Mouse (Mus musculus) midbrain, embryonic 13.5 days (tissue): Measurements from ENCODE around the gene Pias1. TPM values are rescaled to one million over a fixed set of nuclear protein-coding genes. Genes with fewer than 3 reads are reported as not detected.
A peak's percentile ranks its signal among the peaks of the same experiment; 100 is the strongest.

Source experiments
- ATAC-seq: fragments of 200-750 bp; cut with Nextera tagmentation; 2 replicates; pipeline ENCODE4 v1.8.0; 2017; ENCODE audit warnings: mild to moderate bottlenecking, moderate TSS enrichment, moderate library complexity
- H3K27ac ChIP-seq: fragments of 300-500 bp; sonication (generic); 2 replicates; pipeline ENCODE4 v1.5.1; 2015; ENCODE audit warnings: inconsistent platforms, mild to moderate bottlenecking, moderate library complexity
- H3K27me3 ChIP-seq: fragments of 300-500 bp; sonication (generic); 2 replicates; pipeline ENCODE4 v1.6.1; 2015; ENCODE audit warnings: mild to moderate bottlenecking, inconsistent platforms
- H3K36me3 ChIP-seq: fragments of 300-500 bp; sonication (generic); 2 replicates; pipeline ENCODE4 v1.6.1; 2015; ENCODE audit warnings: mild to moderate bottlenecking, inconsistent platforms
- H3K4me1 ChIP-seq: fragments of 300-500 bp; sonication (generic); replicated peaks from 2 replicates; pipeline ENCODE4 v1.6.1; 2015; ENCODE audit warnings: inconsistent platforms
- H3K4me2 ChIP-seq: fragments of 300-500 bp; sonication (generic); replicated peaks from 2 replicates; pipeline ENCODE4 v1.6.1; 2015; ENCODE audit warnings: moderate library complexity, mild to moderate bottlenecking, inconsistent platforms
- H3K4me3 ChIP-seq: fragments of 300-500 bp; sonication (generic); replicated peaks from 2 replicates; pipeline ENCODE4 v1.5.1; 2015; ENCODE audit warnings: mild to moderate bottlenecking, inconsistent platforms
- H3K9ac ChIP-seq: fragments of 300-500 bp; sonication (generic); replicated peaks from 2 replicates; pipeline ENCODE4 v1.6.1; 2015; ENCODE audit warnings: mild to moderate bottlenecking, inconsistent platforms
- H3K9me3 ChIP-seq: fragments of 300-500 bp; sonication (generic); 2 replicates; pipeline ENCODE4 v1.6.1; 2016; ENCODE audit warnings: mild to moderate bottlenecking, inconsistent platforms
- WGBS: fragments of 180-500 bp; shearing (Covaris S2); methylation state at CpG from one replicate; pipeline ENCODE4 v1.1.7; 2015; 5-methylcytosine and 5-hydroxymethylcytosine counted together
- polyA plus RNA-seq: library from polyadenylated mRNA; unstranded; fragments of >200 nt; fragmentation: Nextera tagmentation; extraction: Ambion mirVana; gene quantifications from 2 replicates; pipeline ENCODE4 v1.2.1, GENCODE M21; 2015

Pias1 gene
- 68.3 and 70.2 TPM in 2 replicates for polyA plus RNA-seq

DNA sequence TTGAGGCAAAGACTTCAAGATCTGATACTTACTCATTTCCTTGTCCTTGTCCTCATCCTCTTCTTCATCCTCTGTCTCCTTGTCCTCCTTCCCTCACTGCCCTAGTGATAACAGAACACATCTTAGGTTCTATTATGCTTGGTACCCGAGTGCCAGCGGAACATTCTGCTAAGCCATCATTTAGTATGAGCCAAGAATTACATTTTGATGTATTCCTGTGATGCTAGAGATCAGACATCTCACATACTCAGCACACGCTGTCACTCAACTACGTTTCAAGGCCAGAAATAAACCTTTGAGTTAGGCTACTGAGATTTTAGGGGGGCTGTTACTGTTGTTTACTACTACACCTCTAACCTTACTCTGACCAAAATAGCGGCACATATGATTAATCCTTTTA is at the start of gene Pias1:
TSS of gene Pias1 (minus strand) at position 101 of the 400 bp plus-strand sequence.
- Histone ChIP-seq H3K4me1 (no peaks in the 10 kb centered on the region), H3K4me3 (no peak within 1 kb of the TSS), H3K9me3 (no peaks in the 10 kb centered on the region), H3K36me3 (no peaks in the 10 kb centered on the region), H3K27me3 (no peaks in the 10 kb centered on the region), H3K4me2 (no peak within 1 kb of the TSS), H3K27ac (no peak within 1 kb of the TSS), H3K9ac (no peak within 1 kb of the TSS)
- no peak for ATAC-seq
- WGBS = 87% methylated on average over 5 of the region's 5 CpGs

DNA sequence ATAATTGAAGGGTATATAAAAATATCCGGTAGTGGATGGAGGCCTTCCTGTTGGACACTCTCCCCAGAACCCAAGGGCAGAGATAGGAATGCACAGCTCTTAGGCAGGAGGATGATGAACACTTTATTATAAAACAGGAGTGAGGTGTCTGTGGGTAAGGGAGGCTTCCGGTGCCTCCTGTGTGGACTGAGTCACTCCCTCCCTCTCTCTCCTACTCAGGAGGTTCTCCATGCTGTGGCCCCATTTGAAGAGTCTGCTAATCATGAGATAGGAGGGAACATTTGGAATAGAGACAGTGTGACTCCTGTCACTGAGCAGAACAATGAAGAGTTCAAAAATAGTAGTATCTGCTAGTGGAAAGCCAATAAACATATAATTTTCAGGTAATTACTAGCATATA is 47.7 kb upstream of the Pias1 start:
- Histone ChIP-seq H3K36me3 (no peaks in the 10 kb centered on the region), H3K4me1 (no peaks in the 10 kb centered on the region), H3K4me3 (no peak overlapping the region), H3K4me2 (no peak overlapping the region), H3K9ac (no peak overlapping the region), H3K27ac (no peak overlapping the region), H3K27me3 (no peaks in the 10 kb centered on the region), H3K9me3 (no peaks in the 10 kb centered on the region)
- no peak for ATAC-seq
- WGBS = 93% methylated on average over 2 of the region's 2 CpGs

DNA sequence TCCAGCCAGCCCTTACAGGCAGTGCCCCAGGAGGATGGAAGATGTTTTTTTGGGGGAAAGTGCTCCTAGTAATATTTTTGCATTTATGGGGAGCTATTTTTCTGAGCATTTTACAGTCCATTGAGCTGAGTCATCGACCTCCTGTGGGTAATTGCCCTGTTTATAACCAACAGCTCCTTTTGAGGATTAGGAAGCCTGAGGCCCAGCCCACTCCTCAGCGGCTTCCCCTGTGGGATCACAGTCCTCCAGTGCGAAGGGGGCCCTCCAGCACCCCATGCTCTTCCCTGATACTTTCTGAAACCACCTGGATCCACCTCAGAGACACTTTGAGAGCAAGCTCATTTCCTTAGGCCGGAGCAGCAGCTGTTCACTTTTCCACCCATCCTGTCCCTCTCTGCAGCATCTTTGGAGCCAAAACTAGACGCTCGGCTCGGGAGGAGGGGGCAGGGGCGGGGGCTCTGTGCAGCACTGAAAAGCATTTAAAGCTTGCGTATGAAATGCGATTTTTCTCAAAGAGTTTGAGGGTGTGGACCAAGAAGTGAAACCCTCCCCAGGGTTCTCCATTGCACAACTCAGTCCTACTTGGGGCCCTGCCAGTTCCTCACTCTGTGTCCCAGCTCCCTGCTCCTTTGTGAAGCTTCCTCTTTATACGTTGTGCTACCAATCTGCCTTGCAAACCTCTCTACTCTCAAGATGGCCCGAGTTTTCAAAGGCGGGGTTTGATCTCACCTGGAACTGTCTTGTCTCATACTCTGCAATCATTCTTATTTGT is 43.5 kb upstream of the Pias1 start:
- Histone ChIP-seq H3K27me3 (no peaks in the 10 kb centered on the region), H3K27ac (no peak overlapping the region), H3K9me3 (no peaks in the 10 kb centered on the region), H3K4me2 (no peak overlapping the region), H3K9ac (no peak overlapping the region), H3K4me3 (no peak overlapping the region), H3K36me3 (no peaks in the 10 kb centered on the region), H3K4me1 (no peaks in the 10 kb centered on the region)
- 65% methylated on average over 13 of the region's 13 CpGs for WGBS
- no peak for ATAC-seq

DNA sequence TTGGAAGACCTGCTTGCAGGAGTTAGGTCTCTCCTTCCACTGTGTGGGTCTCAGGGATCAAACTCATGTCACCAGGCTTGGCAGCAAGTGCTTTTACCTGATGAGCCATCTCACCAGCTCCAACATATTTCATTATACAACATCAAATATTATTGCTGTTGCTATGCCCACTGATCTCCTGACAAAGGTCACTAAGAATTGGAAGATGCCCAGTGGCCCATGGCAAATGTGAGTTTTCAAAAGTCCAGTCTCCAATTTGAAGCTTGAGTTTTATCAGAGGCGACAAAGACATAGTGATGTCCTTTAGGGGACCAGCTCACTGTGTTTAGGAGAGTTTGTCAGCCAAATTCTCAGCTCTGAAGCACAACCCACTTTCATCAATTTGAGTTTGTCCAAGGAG is 34.8 kb upstream of the Pias1 start:
- peaks cover 4% of the 10 kb centered on the region for H3K9me3 ChIP-seq
- H3K4me1 ChIP-seq = no peaks in the 10 kb centered on the region
- no peak for ATAC-seq
- WGBS = 96% methylated on average over 1 of the region's 1 CpGs
- H3K9ac ChIP-seq = no peak overlapping the region
- no peaks in the 10 kb centered on the region for H3K27me3 ChIP-seq
- H3K4me3 ChIP-seq = no peak overlapping the region
- no peak overlapping the region for H3K27ac ChIP-seq
- no peaks in the 10 kb centered on the region for H3K36me3 ChIP-seq
- H3K4me2 ChIP-seq = no peak overlapping the region

DNA sequence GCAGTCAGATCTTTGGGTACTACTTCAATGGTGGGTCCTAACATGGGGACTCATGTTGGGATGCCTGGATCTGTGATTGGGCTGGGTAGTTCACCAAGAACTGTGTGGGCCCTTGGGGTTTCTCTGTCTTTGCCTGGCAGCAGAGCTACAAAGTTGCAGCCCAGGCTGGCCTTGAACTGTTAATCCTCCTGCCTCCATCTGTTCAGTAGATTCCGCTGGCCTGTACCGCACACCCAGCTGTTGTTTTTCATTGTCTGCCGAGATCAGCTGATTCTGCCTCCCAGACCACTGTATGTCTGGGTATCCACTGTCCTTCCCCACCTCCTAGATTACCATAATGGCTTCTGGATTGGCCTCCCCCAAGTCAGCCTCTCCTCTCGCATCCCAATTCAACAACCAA is 19.6 kb upstream of the Pias1 start:
- Histone ChIP-seq H3K4me2 (no peak overlapping the region), H3K4me1 (no peaks in the 10 kb centered on the region), H3K9ac (no peak overlapping the region), H3K4me3 (no peak overlapping the region), H3K27ac (no peak overlapping the region), H3K36me3 (no peaks in the 10 kb centered on the region), H3K27me3 (no peaks in the 10 kb centered on the region), H3K9me3 (0 out of 2 replicates have a peak, but pooled peaks cover 4% of the 10 kb centered on the region)
- 90% methylated on average over 4 of the region's 4 CpGs for WGBS
- ATAC-seq = no peak

DNA sequence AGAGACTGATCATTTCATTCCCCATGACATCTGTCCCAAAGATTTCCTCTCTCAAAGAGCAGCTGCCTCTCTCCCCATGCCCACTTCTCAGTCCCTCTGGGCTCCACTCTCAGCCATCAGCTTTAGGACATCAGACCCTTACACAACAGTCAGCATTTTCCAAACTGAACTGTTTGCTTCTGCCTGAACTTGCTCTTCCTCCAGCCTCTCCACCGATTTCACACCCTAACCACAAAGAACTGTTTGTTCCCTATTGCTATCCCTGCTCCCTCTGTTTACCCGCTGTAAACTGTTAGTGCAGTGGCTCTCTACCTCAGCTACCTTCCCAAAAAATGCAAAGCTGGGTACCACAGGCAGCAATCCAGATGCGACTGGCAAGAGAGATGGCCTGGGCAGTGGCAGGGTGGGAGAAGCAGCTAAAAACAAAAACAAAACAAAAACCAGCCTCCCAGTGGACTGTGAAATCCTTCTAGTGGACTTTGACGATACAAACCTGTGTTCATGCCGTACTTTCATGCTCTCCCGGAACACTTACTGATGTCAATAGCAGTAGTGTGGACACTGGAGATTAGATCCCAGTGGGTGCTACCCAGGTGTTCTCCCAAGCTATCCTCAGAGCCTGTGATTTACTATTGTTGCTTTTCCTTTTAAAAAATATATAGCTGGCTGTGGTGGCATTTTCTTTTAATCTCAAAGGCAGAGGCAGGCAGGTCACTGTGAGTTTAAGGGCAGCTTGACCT is 18.5 kb upstream of the Pias1 start:
- 0 out of 2 replicates have a peak, but pooled peaks cover 4% of the 10 kb centered on the region for H3K9me3 ChIP-seq
- H3K27ac ChIP-seq = no peak overlapping the region
- H3K9ac ChIP-seq = no peak overlapping the region
- WGBS = 85% methylated on average over 6 of the region's 6 CpGs
- no peaks in the 10 kb centered on the region for H3K36me3 ChIP-seq
- ATAC-seq = no peak
- no peaks in the 10 kb centered on the region for H3K4me1 ChIP-seq
- no peak overlapping the region for H3K4me3 ChIP-seq
- H3K4me2 ChIP-seq = no peak overlapping the region
- H3K27me3 ChIP-seq = no peaks in the 10 kb centered on the region

DNA sequence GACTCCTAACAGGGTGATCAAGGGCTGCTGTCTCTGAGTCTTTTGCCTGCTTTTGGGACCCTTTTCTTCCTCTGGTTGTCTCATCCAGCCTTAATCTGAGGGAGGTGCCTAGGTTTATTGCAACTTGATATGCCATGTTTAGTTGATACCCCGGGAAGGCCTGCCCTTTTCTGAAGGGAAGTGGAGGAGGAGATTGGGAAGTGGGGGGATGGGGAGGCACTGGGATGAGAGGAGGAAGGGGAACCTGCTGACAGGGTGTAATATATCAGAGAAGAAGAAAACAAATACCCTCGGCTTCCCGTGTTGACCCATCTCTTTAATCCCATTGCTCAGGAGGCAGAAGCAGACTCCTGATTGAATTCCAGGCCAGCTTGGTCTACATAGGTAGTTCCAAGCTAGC is 10.8 kb upstream of the Pias1 start:
- Histone ChIP-seq H3K9ac (no peak overlapping the region), H3K4me2 (no peak overlapping the region), H3K36me3 (no peaks in the 10 kb centered on the region), H3K9me3 (no peaks in the 10 kb centered on the region), H3K27ac (no peak overlapping the region), H3K4me3 (no peak overlapping the region), H3K4me1 (no peaks in the 10 kb centered on the region), H3K27me3 (no peaks in the 10 kb centered on the region)
- WGBS = 67% methylated on average over 3 of the region's 3 CpGs
- no peak for ATAC-seq

DNA sequence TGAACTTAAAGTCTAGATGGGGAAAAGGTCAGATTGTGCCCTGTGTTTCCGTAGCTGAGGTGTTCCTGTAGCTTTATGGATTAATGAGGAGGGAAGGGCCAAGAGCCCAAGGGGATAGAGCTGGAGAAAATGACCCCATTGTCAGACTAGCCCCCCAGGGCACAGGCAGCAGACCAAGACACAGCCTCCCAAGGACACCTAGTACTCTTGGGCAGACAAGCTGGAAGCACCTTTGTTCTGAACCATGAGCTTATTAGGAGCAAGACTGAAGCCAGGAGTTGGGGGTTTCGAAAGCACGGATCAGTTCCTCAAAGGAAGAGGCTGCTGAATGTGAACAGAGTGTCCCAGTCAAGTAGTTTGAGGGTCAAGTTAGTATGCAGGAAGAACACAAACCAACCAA is 9.9 kb upstream of the Pias1 start:
- no peak overlapping the region for H3K4me2 ChIP-seq

DNA sequence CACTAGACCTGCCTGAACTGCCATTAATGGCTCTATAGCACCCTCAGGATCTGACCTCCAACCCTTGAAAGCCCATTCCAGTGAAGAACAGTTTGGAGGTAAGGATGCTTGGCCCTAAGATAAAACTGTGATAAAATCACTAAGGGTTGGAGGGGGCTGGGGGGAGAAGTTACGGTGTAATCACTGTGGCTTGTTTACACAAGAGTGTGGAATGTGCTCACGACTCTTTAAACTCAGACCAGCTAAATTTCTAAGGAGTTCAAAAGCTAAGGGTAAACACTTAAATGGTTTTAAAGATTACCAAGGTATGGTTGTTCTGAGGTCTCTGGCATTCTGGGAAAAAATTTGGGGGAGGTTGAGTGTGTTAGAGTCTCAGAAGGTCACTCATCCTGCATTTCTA is 7.5 kb upstream of the Pias1 start:
- ATAC-seq = no peak
- H3K27ac ChIP-seq = no peak overlapping the region
- no peaks in the 10 kb centered on the region for H3K9me3 ChIP-seq
- WGBS = 68% methylated on average over 2 of the region's 2 CpGs
- H3K4me1 ChIP-seq = no peaks in the 10 kb centered on the region
- H3K36me3 ChIP-seq = no peaks in the 10 kb centered on the region
- no peaks in the 10 kb centered on the region for H3K27me3 ChIP-seq
- H3K9ac ChIP-seq = no peak overlapping the region
- no peak overlapping the region for H3K4me2 ChIP-seq
- no peak overlapping the region for H3K4me3 ChIP-seq

More for the DNA sequence above, 9.9 kb upstream of the Pias1 start:
- H3K9ac ChIP-seq = no peak overlapping the region
- H3K36me3 ChIP-seq = no peaks in the 10 kb centered on the region
- H3K9me3 ChIP-seq = no peaks in the 10 kb centered on the region
- H3K4me1 ChIP-seq = no peaks in the 10 kb centered on the region
- no peak overlapping the region for H3K27ac ChIP-seq
- no peaks in the 10 kb centered on the region for H3K27me3 ChIP-seq
- WGBS = 91% methylated on average over 3 of the region's 3 CpGs
- no peak for ATAC-seq
- no peak overlapping the region for H3K4me3 ChIP-seq

DNA sequence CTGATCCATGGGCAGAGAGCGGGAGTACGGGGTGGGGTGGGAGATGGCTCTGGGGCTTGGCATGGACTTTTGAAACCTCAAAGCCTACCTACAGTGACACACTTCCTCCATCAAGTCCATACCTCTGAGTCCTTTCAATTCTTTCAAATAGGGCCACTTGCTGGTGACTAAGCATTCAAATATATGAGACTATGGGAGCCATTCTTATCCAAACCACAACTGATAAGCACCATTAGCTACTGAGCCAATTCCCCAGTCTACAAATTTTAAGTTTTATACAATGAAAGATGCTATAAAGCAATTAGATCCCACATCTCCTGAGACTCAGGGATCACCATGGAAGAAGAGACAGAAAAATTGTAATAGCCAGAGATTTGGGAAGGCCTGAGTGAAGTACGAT is 2.4 kb upstream of the Pias1 start:
- H3K4me2 ChIP-seq = no peak overlapping the region
- H3K27me3 ChIP-seq = no peaks in the 10 kb centered on the region
- no peak overlapping the region for H3K27ac ChIP-seq
- H3K36me3 ChIP-seq = no peaks in the 10 kb centered on the region
- no peak overlapping the region for H3K4me3 ChIP-seq
- no peaks in the 10 kb centered on the region for H3K4me1 ChIP-seq
- no peaks in the 10 kb centered on the region for H3K9me3 ChIP-seq
- 96% methylated on average over 3 of the region's 3 CpGs for WGBS
- H3K9ac ChIP-seq = no peak overlapping the region
- no peak for ATAC-seq

DNA sequence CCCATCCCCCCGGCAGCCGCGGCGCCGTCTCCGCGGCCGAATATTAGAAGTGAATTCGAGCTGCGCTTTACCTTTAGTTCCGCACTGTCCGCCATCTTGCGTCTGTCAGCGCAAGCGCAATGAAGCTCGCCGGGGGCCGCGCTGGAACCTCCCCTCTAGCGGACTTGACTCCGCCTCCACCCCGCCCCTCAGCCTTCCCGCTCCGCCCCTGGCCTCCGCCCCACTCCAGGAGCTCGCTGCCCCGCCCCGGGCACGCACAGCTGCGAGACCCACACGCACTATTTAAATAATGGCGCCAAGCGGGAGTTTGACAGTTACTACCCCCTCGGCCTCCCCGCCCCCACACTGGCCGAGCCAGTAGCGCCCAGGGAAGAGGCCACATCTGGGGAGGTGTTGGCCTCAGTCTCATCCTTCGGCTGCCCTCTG is 6.9 kb downstream of the Pias1 start:
- peak overlapping the region; percentile 90 for H3K9ac ChIP-seq
- WGBS = under 1% methylated on average over 38 of the region's 38 CpGs
- H3K4me3 ChIP-seq = peak overlapping the region; percentile 96
- peaks cover 36% of the 10 kb centered on the region for H3K4me1 ChIP-seq
- no peaks in the 10 kb centered on the region for H3K9me3 ChIP-seq
- H3K4me2 ChIP-seq = peak overlapping the region; percentile 82
- ATAC-seq = peak; percentile 95
- no peaks in the 10 kb centered on the region for H3K27me3 ChIP-seq
- H3K27ac ChIP-seq = peak overlapping the region; percentile 98
- no peaks in the 10 kb centered on the region for H3K36me3 ChIP-seq

DNA sequence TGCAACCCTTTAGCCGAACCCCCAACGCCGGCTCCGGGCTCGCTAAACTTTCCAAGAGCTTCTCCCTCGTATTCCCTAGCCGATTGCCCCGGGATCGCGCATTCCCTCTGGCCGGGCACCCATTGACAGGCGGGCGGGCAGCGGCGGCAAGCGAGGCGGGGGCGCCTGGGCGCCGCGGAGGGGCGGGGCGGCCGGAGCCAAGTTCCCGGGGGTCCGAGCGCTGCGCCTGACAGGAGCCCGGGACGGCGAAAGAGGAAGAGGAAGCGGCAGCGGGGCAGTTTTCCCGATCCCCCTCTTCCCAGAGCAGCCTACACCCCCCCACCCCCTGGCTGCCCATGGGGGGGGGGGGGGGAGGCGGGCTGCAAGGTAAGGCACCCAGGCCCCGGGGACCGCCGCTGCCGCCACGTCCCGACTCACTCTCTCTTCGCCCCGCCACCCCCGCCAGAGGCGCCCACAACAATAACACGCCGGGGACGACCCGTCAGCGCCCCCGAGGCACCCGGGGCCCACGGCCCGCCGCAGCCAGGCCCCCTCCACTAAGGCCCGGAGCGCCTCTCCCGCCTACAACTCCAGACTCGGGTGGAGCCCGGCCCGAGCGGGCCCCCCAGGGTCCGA is 7.5 kb downstream of the Pias1 start:
- peak overlapping the region; percentile 90 for H3K9ac ChIP-seq

More for the DNA sequence above, 7.5 kb downstream of the Pias1 start:
- H3K9me3 ChIP-seq = no peaks in the 10 kb centered on the region
- peaks cover 40% of the 10 kb centered on the region for H3K4me1 ChIP-seq
- ATAC-seq = peak; percentile 91
- H3K4me3 ChIP-seq = peak overlapping the region; percentile 96
- peak overlapping the region; percentile 98 for H3K27ac ChIP-seq
- H3K4me2 ChIP-seq = peak overlapping the region; percentile 82
- H3K36me3 ChIP-seq = no peaks in the 10 kb centered on the region
- H3K27me3 ChIP-seq = no peaks in the 10 kb centered on the region
- WGBS = under 1% methylated on average over 34 of the region's 63 CpGs
